Mouse (Mus musculus): ENCODE results near the gene Ryr2. TPM values are rescaled to one million over a fixed set of nuclear protein-coding genes. Genes with fewer than 3 reads are reported as not detected.

The Ryr2 gene
- total and polyA plus RNA-seq, 3 experiments = 127 to 1,020 (median 877) TPM

- peaks cover 3% of the 10 kb centered on the region; the same call in 1 of the 2 replicates for H3K4me1 ChIP-seq (ENCODE audit: control insufficient read depth, insufficient read depth, low read length)
- no peak overlapping the region for H3K4me3 ChIP-seq
- H3K79me2 ChIP-seq (replicated peaks; ENCODE audit: control insufficient read depth, insufficient read depth, low read length) = no peaks in the 10 kb centered on the region
- DNase-seq = no peak
- no peaks in the 10 kb centered on the region for H3K27me3 ChIP-seq (ENCODE audit: control insufficient read depth, insufficient read depth, low read length)
- TF ChIP-seq EP300 (IDR thresholded peaks at IDR 0.05; ENCODE audit: insufficient read depth, low read depth, low read length) = no peak
- no peak for TF ChIP-seq POLR2A (IDR thresholded peaks at IDR 0.05; ENCODE audit: insufficient read depth, low read depth, low read length)
- TF ChIP-seq CTCF (IDR thresholded peaks at IDR 0.05) = no peak
- no peak overlapping the region for H3K27ac ChIP-seq
- H3K36me3 ChIP-seq (ENCODE audit: control insufficient read depth, insufficient read depth, low read length) = peaks cover 20% of the 10 kb centered on the region
- 59% methylated on average over 2 of the region's 2 CpGs for WGBS
- intact Hi-C loops (cut with DNase I) = no loop called here
- no peak overlapping the region for H3K9ac ChIP-seq (ENCODE audit: low read depth, low read length)
Observed at GRCm38 (mm10) chr13:12044751-12045150, 62.0 kb downstream of the Ryr2 start.

- Histone ChIP-seq H3K4me1 (ENCODE audit: control insufficient read depth, insufficient read depth, low read length) (peaks cover 5% of the 10 kb centered on the region), H3K27ac (no peak overlapping the region)
- no peak for TF ChIP-seq CTCF (IDR thresholded peaks at IDR 0.05)
- TF ChIP-seq EP300 (IDR thresholded peaks at IDR 0.05; ENCODE audit: insufficient read depth, low read depth, low read length) = no peak
- TF ChIP-seq POLR2A (IDR thresholded peaks at IDR 0.05; ENCODE audit: insufficient read depth, low read depth, low read length) = no peak
Observed at GRCm38 (mm10) chr13:12042891-12043491, 63.8 kb downstream of the Ryr2 start.

GRCm38 (mm10) chr13:12039967-12040366, 66.8 kb downstream of the Ryr2 start:
- Histone ChIP-seq H3K9ac (ENCODE audit: low read depth, low read length) (no peak overlapping the region), H3K4me3 (no peak overlapping the region), H3K27me3 (ENCODE audit: control insufficient read depth, insufficient read depth, low read length) (no peaks in the 10 kb centered on the region), H3K79me2 (replicated peaks; ENCODE audit: control insufficient read depth, insufficient read depth, low read length) (no peaks in the 10 kb centered on the region), H3K36me3 (ENCODE audit: control insufficient read depth, insufficient read depth, low read length) (peaks cover 15% of the 10 kb centered on the region; the same call in 1 of the 2 replicates), H3K4me1 (ENCODE audit: control insufficient read depth, insufficient read depth, low read length) (peaks cover 7% of the 10 kb centered on the region), H3K27ac (no peak overlapping the region)
- no peak for DNase-seq
- 33% methylated on average over 3 of the region's 3 CpGs for WGBS
- no peak for TF ChIP-seq EP300 (IDR thresholded peaks at IDR 0.05; ENCODE audit: insufficient read depth, low read depth, low read length)
- no peak for TF ChIP-seq CTCF (IDR thresholded peaks at IDR 0.05)
- TF ChIP-seq POLR2A (IDR thresholded peaks at IDR 0.05; ENCODE audit: insufficient read depth, low read depth, low read length) = no peak
- intact Hi-C loops (cut with DNase I) = no loop called here

More at GRCm38 (mm10) chr13:12042891-12043491, 63.8 kb downstream of the Ryr2 start:
- Histone ChIP-seq H3K36me3 (ENCODE audit: control insufficient read depth, insufficient read depth, low read length) (peaks cover 20% of the 10 kb centered on the region), H3K79me2 (replicated peaks; ENCODE audit: control insufficient read depth, insufficient read depth, low read length) (no peaks in the 10 kb centered on the region), H3K27me3 (ENCODE audit: control insufficient read depth, insufficient read depth, low read length) (no peaks in the 10 kb centered on the region), H3K4me3 (no peak overlapping the region), H3K9ac (ENCODE audit: low read depth, low read length) (no peak overlapping the region)
- 49% methylated on average over 8 of the region's 8 CpGs for WGBS
- no peak for DNase-seq
- intact Hi-C loops (cut with DNase I) = no loop called here

GRCm38 (mm10) chr13:12038676-12039075, 68.1 kb downstream of the Ryr2 start:
- Histone ChIP-seq H3K27ac (no peak overlapping the region), H3K9ac (ENCODE audit: low read depth, low read length) (no peak overlapping the region), H3K36me3 (ENCODE audit: control insufficient read depth, insufficient read depth, low read length) (peaks cover 13% of the 10 kb centered on the region; the same call in 1 of the 2 replicates), H3K4me3 (no peak overlapping the region), H3K79me2 (replicated peaks; ENCODE audit: control insufficient read depth, insufficient read depth, low read length) (no peaks in the 10 kb centered on the region), H3K27me3 (ENCODE audit: control insufficient read depth, insufficient read depth, low read length) (no peaks in the 10 kb centered on the region), H3K4me1 (ENCODE audit: control insufficient read depth, insufficient read depth, low read length) (peaks cover 7% of the 10 kb centered on the region)
- TF ChIP-seq EP300 (IDR thresholded peaks at IDR 0.05; ENCODE audit: insufficient read depth, low read depth, low read length) (no peak), POLR2A (IDR thresholded peaks at IDR 0.05; ENCODE audit: insufficient read depth, low read depth, low read length) (no peak), CTCF (IDR thresholded peaks at IDR 0.05) (no peak)
- intact Hi-C loops (cut with DNase I) = no loop called here
- DNase-seq = no peak
- 62% methylated on average over 4 of the region's 4 CpGs for WGBS

- Histone ChIP-seq H3K4me1 (ENCODE audit: control insufficient read depth, insufficient read depth, low read length) (peaks cover 7% of the 10 kb centered on the region), H3K4me3 (no peak overlapping the region), H3K36me3 (ENCODE audit: control insufficient read depth, insufficient read depth, low read length) (peaks cover 13% of the 10 kb centered on the region; the same call in 1 of the 2 replicates), H3K79me2 (replicated peaks; ENCODE audit: control insufficient read depth, insufficient read depth, low read length) (no peaks in the 10 kb centered on the region), H3K9ac (ENCODE audit: low read depth, low read length) (no peak overlapping the region), H3K27ac (peak overlapping the region; percentile 24), H3K27me3 (ENCODE audit: control insufficient read depth, insufficient read depth, low read length) (no peaks in the 10 kb centered on the region)
- TF ChIP-seq POLR2A (IDR thresholded peaks at IDR 0.05; ENCODE audit: insufficient read depth, low read depth, low read length) = no peak
- no peak for TF ChIP-seq EP300 (IDR thresholded peaks at IDR 0.05; ENCODE audit: insufficient read depth, low read depth, low read length)
- TF ChIP-seq CTCF (IDR thresholded peaks at IDR 0.05) = no peak
- 61% methylated on average over 4 of the region's 4 CpGs for WGBS
- intact Hi-C loops (cut with DNase I) = no loop called here
- no peak for DNase-seq
Observed at GRCm38 (mm10) chr13:12037241-12037640, 69.5 kb downstream of the Ryr2 start.

GRCm38 (mm10) chr13:12036834-12037233, 69.9 kb downstream of the Ryr2 start:
- Histone ChIP-seq H3K4me3 (no peak overlapping the region), H3K79me2 (replicated peaks; ENCODE audit: control insufficient read depth, insufficient read depth, low read length) (no peaks in the 10 kb centered on the region), H3K4me1 (ENCODE audit: control insufficient read depth, insufficient read depth, low read length) (peaks cover 9% of the 10 kb centered on the region), H3K36me3 (ENCODE audit: control insufficient read depth, insufficient read depth, low read length) (peaks cover 13% of the 10 kb centered on the region; the same call in 1 of the 2 replicates), H3K9ac (ENCODE audit: low read depth, low read length) (no peak overlapping the region), H3K27me3 (ENCODE audit: control insufficient read depth, insufficient read depth, low read length) (no peaks in the 10 kb centered on the region), H3K27ac (peak overlapping the region; percentile 24; the same call in 1 of the 2 replicates)
- intact Hi-C loops (cut with DNase I) = no loop called here
- DNase-seq = no peak
- TF ChIP-seq POLR2A (IDR thresholded peaks at IDR 0.05; ENCODE audit: insufficient read depth, low read depth, low read length) = no peak
- TF ChIP-seq EP300 (IDR thresholded peaks at IDR 0.05; ENCODE audit: insufficient read depth, low read depth, low read length) = 0 out of 2 replicates have a peak, but pooled peaks have one; percentile 30
- 17% methylated on average over 4 of the region's 4 CpGs for WGBS
